Mouse (Mus musculus) heart, adult 2 months (tissue): ENCODE measurements around the gene Rbm5.

Experiments used
- CTCF ChIP-seq: fragments of 200-600 bp; IDR thresholded peaks from 2 replicates; pipeline ENCODE4 v1.8.1; 2022; ENCODE audit warnings: antibody characterized with exemption, mild to moderate bottlenecking, moderate library complexity
- EP300 ChIP-seq: fragments of 200-500 bp; IDR thresholded peaks from 2 replicates; pipeline ENCODE4 v1.6.1; 2011; ENCODE audit warnings: low read depth, low read length, control low read depth; ENCODE audit not compliant: insufficient read depth
- POLR2A ChIP-seq: fragments of 200-500 bp; IDR thresholded peaks from 2 replicates; pipeline ENCODE4 v1.6.1; 2011; ENCODE audit warnings: mild to moderate bottlenecking, low read depth, low read length, control low read depth; ENCODE audit not compliant: insufficient read depth

DNA sequence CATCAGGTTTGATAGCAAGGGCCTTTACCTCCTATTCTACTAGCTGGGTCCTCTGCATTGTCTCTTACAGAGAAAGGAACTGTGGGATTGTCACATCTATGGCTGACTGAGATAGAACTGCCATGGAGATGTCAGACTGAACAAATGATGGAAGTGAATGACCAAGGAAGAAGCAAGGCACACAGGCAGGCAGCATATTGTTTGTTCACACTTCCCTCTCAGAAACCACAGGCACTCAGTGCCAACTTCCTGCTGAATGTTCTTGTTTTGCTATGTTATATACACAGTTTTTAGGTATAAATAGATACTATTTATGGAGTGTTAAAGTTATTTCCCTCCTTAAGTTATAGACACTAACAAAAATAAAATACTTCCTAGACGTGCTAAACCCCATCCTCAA is 23.5 kb downstream of the Rbm5 start:
- TF ChIP-seq EP300 (no peak), CTCF (no peak), POLR2A (no peak)
